Mouse (Mus musculus) CH12.LX (cell line): Measurements from ENCODE around the gene Ccl12.

Experiments used
- CTCF ChIP-seq, 2 experiments: IDR thresholded peaks in 1 of 2; conservative IDR thresholded peaks in 1 of 2; 2 replicates each; pipeline ENCODE4 v1.5.1; 2011 to 2012; ENCODE audit warnings: low read depth in 2 of 2, low read length in 2 of 2, improper control_type of control experiment in 1 of 2, inconsistent platforms in 1 of 2, mild to moderate bottlenecking in 1 of 2, moderate library complexity in 1 of 2
- EP300 ChIP-seq: IDR thresholded peaks from 2 replicates; pipeline ENCODE4 v1.6.1; 2011; ENCODE audit warnings: low read length, improper control_type of control experiment
- HCFC1 ChIP-seq: IDR thresholded peaks from 2 replicates; pipeline ENCODE4 v1.6.1; 2012; ENCODE audit warnings: low read depth, mild to moderate bottlenecking, inconsistent platforms, low read length, improper control_type of control experiment
- JUN ChIP-seq: IDR thresholded peaks from 2 replicates; pipeline ENCODE4 v1.6.1; 2011; ENCODE audit warnings: low read depth, mild to moderate bottlenecking, low read length, improper control_type of control experiment, moderate library complexity; ENCODE audit not compliant: insufficient read depth
- MAX ChIP-seq: IDR thresholded peaks from 2 replicates; pipeline ENCODE4 v1.6.1; 2011; ENCODE audit warnings: low read length, improper control_type of control experiment
- PAX5 ChIP-seq: IDR thresholded peaks from 2 replicates; pipeline ENCODE4 v1.6.1; 2012; ENCODE audit warnings: low read length, inconsistent platforms, mixed read lengths
- POLR2A ChIP-seq: IDR thresholded peaks from 2 replicates; pipeline ENCODE4 v1.6.1; 2011; ENCODE audit warnings: low read depth, mild to moderate bottlenecking, improper control_type of control experiment, low read length
- RCOR1 ChIP-seq: conservative IDR thresholded peaks from 2 replicates; pipeline ENCODE4 v1.6.1; 2012; ENCODE audit warnings: low read depth, mild to moderate bottlenecking, inconsistent platforms, low read length, improper control_type of control experiment
- TBP ChIP-seq: conservative IDR thresholded peaks from 2 replicates; pipeline ENCODE4 v1.6.1; 2011; ENCODE audit warnings: low read depth, low read length, improper control_type of control experiment

DNA sequence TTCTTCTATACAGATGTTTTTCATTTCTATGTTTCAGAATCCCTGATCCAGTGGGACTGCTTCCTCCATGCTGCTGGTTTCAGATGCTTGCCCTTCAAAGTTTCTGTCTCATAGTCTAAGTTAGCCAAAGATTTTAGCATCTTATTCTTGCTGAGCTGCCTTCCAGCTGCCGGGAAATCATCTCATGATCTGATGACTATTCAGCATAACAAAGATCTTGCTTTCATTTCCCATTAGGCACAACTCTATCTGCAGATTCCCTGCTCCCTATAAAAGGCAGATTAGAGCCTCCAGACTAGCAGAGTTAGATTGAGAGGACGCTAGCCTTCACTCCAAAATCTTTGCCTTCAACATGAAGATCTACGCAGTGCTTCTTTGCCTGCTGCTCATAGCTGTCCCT is 13.2 kb downstream of the Ccl12 start, which contains the start of gene Ccl8:
- no peak for TF ChIP-seq POLR2A
- TF ChIP-seq PAX5, result no peak
- TF ChIP-seq CTCF (conservative IDR thresholded peaks at IDR 0.05 in 1 of 2, IDR thresholded peaks at IDR 0.05 in 1 of 2; ENCODE audit: low read depth in 2 of 2, low read length in 2 of 2), result no peak
- no peak for TF ChIP-seq TBP
- TF ChIP-seq JUN, result no peak
- no peak for TF ChIP-seq EP300
- no peak for TF ChIP-seq HCFC1
- no peak for TF ChIP-seq MAX
- TF ChIP-seq RCOR1, result no peak
